Mouse (Mus musculus) bone marrow, adult 2 months (tissue): ENCODE measurements at regions not wholly inside any gene's neighbourhood (a gene's known extent, or its start where the extent isn't known, plus 50 kb on each side); places are given as distances from the start of the nearest gene placed in this dataset.

ENCODE experiments used
- CTCF ChIP-seq: fragments of 200-500 bp; IDR thresholded peaks from 2 replicates; pipeline ENCODE4 v1.5.1; 2011; ENCODE audit warnings: low read length, control low read depth; ENCODE audit not compliant: control insufficient read depth, insufficient read depth
- POLR2A ChIP-seq: fragments of 200-500 bp; IDR thresholded peaks from 2 replicates; pipeline ENCODE4 v1.6.1; 2011; ENCODE audit warnings: low read depth, mild to moderate bottlenecking, control low read depth, low read length, borderline replicate concordance; ENCODE audit not compliant: control insufficient read depth

DNA sequence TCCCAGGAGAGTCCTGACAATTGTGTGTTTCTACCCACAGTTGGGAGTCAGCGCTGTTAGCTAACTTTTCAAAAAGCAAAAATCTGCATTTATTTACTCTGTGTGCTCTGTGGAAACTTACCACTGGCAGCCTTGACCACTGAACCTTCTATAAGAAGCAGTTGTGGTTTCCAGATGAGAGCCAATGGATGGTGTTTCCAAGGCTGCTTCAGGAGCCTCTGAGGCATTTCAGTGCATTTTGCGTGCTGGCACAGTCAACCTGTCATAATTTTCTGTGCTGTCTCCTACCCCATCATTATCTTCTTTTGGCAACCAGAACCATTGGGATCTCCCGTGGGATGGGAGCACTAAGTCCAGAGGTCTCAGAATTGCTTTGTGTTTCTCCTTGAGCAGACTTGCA lies 60.3 kb downstream of the 4930544G11Rik start:
- TF ChIP-seq POLR2A (no peak), CTCF (no peak)
